ENCODE assay signal across 14 mouse cellular contexts in genomic region chr15:80115256-80115655, GRCm38 (mm10). TPM values are rescaled to one million over a fixed set of nuclear protein-coding genes. Genes with fewer than 3 reads are reported as not detected.
DNase-seq lines count a peak whose midpoint lies in the region; ATAC-seq lines count a peak whose summit lies in the region.
"Had no signal": no experiment of that assay in that cellular context is flagged by ENCODE, and none has a peak within 500 bp of the region (broad histone marks: within the 10 kb centered on the region; RNA-seq: fewer than 3 reads in every experiment).

No protein-coding gene starts in this region.

- no peak for DNase-seq in heart, postnatal 10 days
- DNase-seq in 416B (ENCODE audit: low read depth), result peak; percentile 40
- peak; percentile 95 for DNase-seq in R1 (ENCODE audit: low read depth, low spot score)
- DNase-seq in liver, embryonic 13.5 days, result peak; percentile 64
- DNase-seq in T-cell, adult 2 months (ENCODE audit: low spot score), result no peak
- DNase-seq in thymus, postnatal 36 days, result no peak
- DNase-seq in gastrocnemius, adult 8-10 months (ENCODE audit: low spot score in 2 of 2), result no peak
- DNase-seq: cerebellum, postnatal 36 days; kidney, postnatal 10 days; thymus, adult 2 months had no signal

- no peaks in the 10 kb centered on the region for H3K4me1 ChIP-seq in heart, embryonic 14.5 days (ENCODE audit: control insufficient read depth in 2 of 2, insufficient read depth in 2 of 2, low read length in 2 of 2)
- peaks cover 36% of the 10 kb centered on the region for H3K4me1 ChIP-seq in liver, embryonic 13.5 days (replicated peaks)

- no peaks in the 10 kb centered on the region for H3K36me3 ChIP-seq in heart, embryonic 14.5 days (ENCODE audit: control insufficient read depth, insufficient read depth, low read length)
- H3K36me3 ChIP-seq in liver, embryonic 13.5 days, result peaks cover 6% of the 10 kb centered on the region; the same call in 1 of the 2 replicates

- ATAC-seq in heart, embryonic 14.5 days (ENCODE audit: insufficient number of reproducible peaks, insufficient read depth, low FRiP score, low read depth), result no peak
- ATAC-seq in liver, embryonic 13.5 days (ENCODE audit: low read depth), result peak; percentile 27; the same call in 1 of the 2 replicates

- WGBS in heart, embryonic 14.5 days, result 57% methylated on average over 5 of the region's 5 CpGs
- WGBS in liver, embryonic 13.5 days (ENCODE audit: insufficient replicate concordance), result 56% methylated on average over 5 of the region's 5 CpGs

- H3K9ac ChIP-seq in heart, embryonic 14.5 days (ENCODE audit: low read length), result no peak overlapping the region
- H3K9ac ChIP-seq in liver, embryonic 13.5 days, result no peak overlapping the region

- H3K4me3 ChIP-seq in heart, embryonic 14.5 days (ENCODE audit: control insufficient read depth in 1 of 2, insufficient read depth in 1 of 2, low read depth in 1 of 2, low read length in 2 of 2), result peak overlapping the region in 1 of 2 experiments; percentile 18; a peak in 1 of 4 replicates
- H3K4me3 ChIP-seq in liver, embryonic 13.5 days (replicated peaks), result peak overlapping the region; percentile 18; the same call in 1 of the 2 replicates

- H3K27me3 ChIP-seq in heart, embryonic 14.5 days (ENCODE audit: control insufficient read depth, insufficient read depth, low read length), result no peaks in the 10 kb centered on the region
- H3K27me3 ChIP-seq in liver, embryonic 13.5 days, result no peaks in the 10 kb centered on the region
- H3K27me3 ChIP-seq: megakaryocyte, embryonic 14.5 days had no signal

- no peak overlapping the region for H3K27ac ChIP-seq in heart, embryonic 14.5 days (replicated peaks in 1 of 2; ENCODE audit: control insufficient read depth in 1 of 2, insufficient read depth in 1 of 2, low read depth in 2 of 2, low read length in 2 of 2)
- H3K27ac ChIP-seq in liver, embryonic 13.5 days, result peak overlapping the region; percentile 14

- intact Hi-C loops in heart, postnatal 10 days (cut with DNase I), result no loop called here

- H3K4me2 ChIP-seq in heart, embryonic 14.5 days (ENCODE audit: low read length), result peak overlapping the region; percentile 21; the same call in 1 of the 2 replicates
- H3K4me2 ChIP-seq in liver, embryonic 13.5 days, result peak overlapping the region; percentile 48

- no peaks in the 10 kb centered on the region for H3K9me3 ChIP-seq in heart, embryonic 14.5 days (ENCODE audit: control insufficient read depth, low read length)
- H3K9me3 ChIP-seq in liver, embryonic 13.5 days (replicated peaks), result no peaks in the 10 kb centered on the region

RNA-seq across cellular contexts. Expression of gene Tab1, which starts 17.7 kb away (rescaled TPM):
- polyA plus RNA-seq in heart, embryonic 14.5 days (2014; fragmentation: Nextera tagmentation; extraction: Ambion mirVana), result 28.0 and 30.0 TPM in 2 replicates
- 10 to 100 TPM; 33.3 to 34.3 TPM for total RNA-seq in heart, postnatal 10 days (2021)
- 12.5 and 12.9 TPM in 2 replicates for polyA plus RNA-seq in liver, embryonic 13.5 days (2015; fragmentation: Nextera tagmentation; extraction: Ambion mirVana)
- total RNA-seq in gastrocnemius, adult 8-10 months (2022), result 10 to 100 TPM; 11.5 to 13.6 (median 12.8) TPM

RNA-seq across cellular contexts. Expression of gene Rpl3, which starts 23.6 kb away (rescaled TPM):
- 763 and 822 TPM in 2 replicates for polyA plus RNA-seq in heart, embryonic 14.5 days (2014; fragmentation: Nextera tagmentation; extraction: Ambion mirVana)
- 100 to 1,000 TPM; 486 to 496 TPM for total RNA-seq in heart, postnatal 10 days (2021)
- 807 and 835 TPM in 2 replicates for polyA plus RNA-seq in liver, embryonic 13.5 days (2015; fragmentation: Nextera tagmentation; extraction: Ambion mirVana)
- 10 to 100 TPM; 23.1 to 56.7 (median 39.7) TPM for total RNA-seq in gastrocnemius, adult 8-10 months (2022)

RNA-seq across cellular contexts. Expression of gene Syngr1, which starts 24.1 kb away (rescaled TPM):
- polyA plus RNA-seq in heart, embryonic 14.5 days (2014; fragmentation: Nextera tagmentation; extraction: Ambion mirVana), result 40.7 and 44.5 TPM in 2 replicates
- 10 to 100 TPM; 84.9 to 86.7 TPM for total RNA-seq in heart, postnatal 10 days (2021)
- polyA plus RNA-seq in liver, embryonic 13.5 days (2015; fragmentation: Nextera tagmentation; extraction: Ambion mirVana), result 16.0 and 20.5 TPM in 2 replicates
- total RNA-seq in gastrocnemius, adult 8-10 months (2022), result 10 to 100 TPM; 54.5 to 72.8 (median 61.1) TPM

RNA-seq across cellular contexts. Expression of gene Mgat3, which starts 58.3 kb away (rescaled TPM):
- polyA plus RNA-seq in heart, embryonic 14.5 days (2014; fragmentation: Nextera tagmentation; extraction: Ambion mirVana), result 0.78 and 1.9 TPM in 2 replicates
- 1 to 10 TPM; 1.6 to 2.3 TPM for total RNA-seq in heart, postnatal 10 days (2021)
- 0.44 and 0.58 TPM in 2 replicates for polyA plus RNA-seq in liver, embryonic 13.5 days (2015; fragmentation: Nextera tagmentation; extraction: Ambion mirVana)
- total RNA-seq in gastrocnemius, adult 8-10 months (2022), result 1 to 10 TPM in 1 of 4 experiments, under 1 TPM in 3; 0.29 to 1.1 (median 0.75) TPM
- total RNA-seq: G1E; hematopoietic stem cell, adult 5-6 weeks had no signal
- polyA plus RNA-seq: G1E had no signal

Comparison
In these comparisons a context has a peak if more than half of its experiments do, and no peak if none do; other contexts are left out.
1. DNase-seq: peak in 416B (single experiment), R1 (single experiment) and liver, embryonic 13.5 days (single experiment); none in heart, postnatal 10 days (0 of 2), T-cell, adult 2 months (single experiment), thymus, postnatal 36 days (0 of 2) and gastrocnemius, adult 8-10 months (0 of 2).
2. RNA of gene Rpl3, which starts 23.6 kb away (total RNA-seq): 486 to 496 TPM in heart, postnatal 10 days; 23.1 to 56.7 TPM in gastrocnemius, adult 8-10 months; every median in the first group is over 4 times any median in the second.